Mouse (Mus musculus) C2C12 (cell line): ENCODE data around the gene Zfp423. TPM values are rescaled to one million over a fixed set of nuclear protein-coding genes. Genes with fewer than 3 reads are reported as not detected.

ENCODE experiments used
- H3K27me3 ChIP-seq: one replicate; pipeline ENCODE4 v1.6.1; 2011; ENCODE audit not compliant: control insufficient read depth, insufficient read depth, insufficient read length
- H3K36me3 ChIP-seq: one replicate; pipeline ENCODE4 v1.6.1; 2011; ENCODE audit not compliant: control insufficient read depth, insufficient read depth
- H3K4me3 ChIP-seq: one replicate; pipeline ENCODE4 v1.5.1; 2011; ENCODE audit warnings: mild to moderate bottlenecking, control low read depth; ENCODE audit not compliant: poor library complexity, insufficient read depth, severe bottlenecking
- H3K79me2 ChIP-seq: one replicate; pipeline ENCODE4 v1.6.1; 2011; ENCODE audit not compliant: control insufficient read depth, insufficient read depth
- H3K79me3 ChIP-seq: one replicate; pipeline ENCODE4 v1.6.1; 2011; ENCODE audit warnings: low read depth, control low read depth
- H3ac ChIP-seq: one replicate; pipeline ENCODE3; 2011; ENCODE audit warnings: low read depth; ENCODE audit not compliant: control insufficient read depth, insufficient read length
- CEBPB ChIP-seq: IDR thresholded peaks from one replicate; pipeline ENCODE4 v1.6.1; 2011; ENCODE audit warnings: low read depth, mild to moderate bottlenecking, control low read depth, moderate library complexity
- CTCF ChIP-seq: IDR thresholded peaks from one replicate; pipeline ENCODE4 v1.5.1; 2011; ENCODE audit not compliant: control insufficient read depth, insufficient read depth, insufficient read length
- FOSL1 ChIP-seq: IDR thresholded peaks from one replicate; pipeline ENCODE4 v1.8.0; 2011; ENCODE audit warnings: mild to moderate bottlenecking, low read length; ENCODE audit not compliant: poor library complexity, insufficient read depth, severe bottlenecking
- MAX ChIP-seq: IDR thresholded peaks from one replicate; pipeline ENCODE4 v1.6.1; 2011; ENCODE audit warnings: mild to moderate bottlenecking, control low read depth
- MYOD1 ChIP-seq: IDR thresholded peaks from one replicate; pipeline ENCODE4 v1.6.1; 2011; ENCODE audit warnings: low read depth; ENCODE audit not compliant: control insufficient read depth, insufficient read length
- MYOG ChIP-seq: IDR thresholded peaks from one replicate; pipeline ENCODE4 v1.6.1; 2011; ENCODE audit not compliant: control insufficient read depth, insufficient read length; ENCODE audit errors: extremely low read depth
- USF1 ChIP-seq: IDR thresholded peaks from one replicate; pipeline ENCODE4 v1.6.1; 2011; ENCODE audit warnings: low read depth, mild to moderate bottlenecking, control low read depth, moderate library complexity
- polyA plus RNA-seq: library from polyadenylated mRNA; unstranded; fragments of >200 nt; fragmentation: generic; extraction: Trizol; gene quantifications from one replicate; pipeline ENCODE4 v1.2.1, GENCODE M21; 2012; ENCODE audit warnings: missing spikeins

Gene Zfp423
- polyA plus RNA-seq, 1 experiment = 0.14 TPM

GRCm38 (mm10) chr8:87835411-87835821, 124.0 kb downstream of the Zfp423 start:
- TF ChIP-seq MAX = no peak
- TF ChIP-seq USF1 = no peak
- no peak for TF ChIP-seq FOSL1
- TF ChIP-seq CEBPB = no peak
- TF ChIP-seq MYOD1 = no peak
- no peak for TF ChIP-seq CTCF
- TF ChIP-seq MYOG = no peak
- Histone ChIP-seq H3K79me3 (no peaks in the 10 kb centered on the region), H3K4me3 (no peak overlapping the region), H3K36me3 (no peaks in the 10 kb centered on the region), H3K79me2 (no peaks in the 10 kb centered on the region), H3K27me3 (peaks cover 5% of the 10 kb centered on the region), H3ac (no peak overlapping the region)

DNA sequence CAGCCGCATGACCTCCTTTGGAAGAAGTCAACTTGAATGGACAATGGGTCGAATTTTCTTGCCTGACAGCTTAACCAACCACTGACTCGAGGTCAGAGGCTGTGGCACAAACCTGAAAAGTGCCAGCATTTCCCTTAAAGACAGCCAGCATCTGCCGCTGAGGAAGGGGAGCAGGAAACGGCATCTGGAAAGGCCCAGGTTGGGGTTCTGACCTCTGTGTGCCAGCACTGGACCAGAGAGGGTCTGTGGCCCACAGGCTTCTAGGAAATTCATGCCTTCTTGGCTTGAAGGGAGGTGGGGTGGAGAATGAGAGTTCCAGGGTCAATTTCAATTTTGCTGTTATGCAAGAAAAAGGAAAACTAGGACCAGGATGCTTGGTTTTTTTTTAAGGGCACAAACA, 124.7 kb downstream of the Zfp423 start:
- Histone ChIP-seq H3ac (no peak overlapping the region), H3K79me3 (no peaks in the 10 kb centered on the region), H3K36me3 (no peaks in the 10 kb centered on the region), H3K27me3 (peaks cover 5% of the 10 kb centered on the region), H3K4me3 (no peak overlapping the region), H3K79me2 (no peaks in the 10 kb centered on the region)
- TF ChIP-seq FOSL1 = no peak
- TF ChIP-seq MYOG = no peak
- no peak for TF ChIP-seq MAX
- TF ChIP-seq MYOD1 = no peak
- no peak for TF ChIP-seq USF1
- no peak for TF ChIP-seq CTCF
- no peak for TF ChIP-seq CEBPB

GRCm38 (mm10) chr8:87833841-87834620, 125.4 kb downstream of the Zfp423 start:
- H3K4me3 ChIP-seq = no peak overlapping the region
- H3ac ChIP-seq = no peak overlapping the region
- H3K79me3 ChIP-seq = no peaks in the 10 kb centered on the region
- H3K79me2 ChIP-seq = no peaks in the 10 kb centered on the region
- TF ChIP-seq USF1 (no peak), MAX (no peak), CTCF (no peak), CEBPB (no peak), FOSL1 (no peak), MYOG (no peak), MYOD1 (no peak)
- peaks cover 5% of the 10 kb centered on the region for H3K27me3 ChIP-seq
- no peaks in the 10 kb centered on the region for H3K36me3 ChIP-seq

- H3K36me3 ChIP-seq = no peaks in the 10 kb centered on the region
- H3K79me2 ChIP-seq = no peaks in the 10 kb centered on the region
- no peaks in the 10 kb centered on the region for H3K79me3 ChIP-seq
- H3K27me3 ChIP-seq = peaks cover 5% of the 10 kb centered on the region
- TF ChIP-seq CEBPB (no peak), MAX (no peak), MYOG (no peak), MYOD1 (no peak), FOSL1 (no peak), USF1 (no peak), CTCF (no peak)
- no peak overlapping the region for H3K4me3 ChIP-seq
- H3ac ChIP-seq = no peak overlapping the region
These were observed 126.1 kb downstream of the Zfp423 start for GRCm38 (mm10) chr8:87833339-87833738.

- TF ChIP-seq MYOG = no peak
- no peak for TF ChIP-seq CEBPB
- TF ChIP-seq MAX = no peak
- TF ChIP-seq MYOD1 = no peak
- no peak for TF ChIP-seq USF1
- Histone ChIP-seq H3K27me3 (peaks cover 5% of the 10 kb centered on the region), H3K79me3 (no peaks in the 10 kb centered on the region), H3K4me3 (no peak overlapping the region), H3K36me3 (no peaks in the 10 kb centered on the region), H3K79me2 (no peaks in the 10 kb centered on the region), H3ac (no peak overlapping the region)
These were observed 126.7 kb downstream of the Zfp423 start for GRCm38 (mm10) chr8:87832381-87833325.

DNA sequence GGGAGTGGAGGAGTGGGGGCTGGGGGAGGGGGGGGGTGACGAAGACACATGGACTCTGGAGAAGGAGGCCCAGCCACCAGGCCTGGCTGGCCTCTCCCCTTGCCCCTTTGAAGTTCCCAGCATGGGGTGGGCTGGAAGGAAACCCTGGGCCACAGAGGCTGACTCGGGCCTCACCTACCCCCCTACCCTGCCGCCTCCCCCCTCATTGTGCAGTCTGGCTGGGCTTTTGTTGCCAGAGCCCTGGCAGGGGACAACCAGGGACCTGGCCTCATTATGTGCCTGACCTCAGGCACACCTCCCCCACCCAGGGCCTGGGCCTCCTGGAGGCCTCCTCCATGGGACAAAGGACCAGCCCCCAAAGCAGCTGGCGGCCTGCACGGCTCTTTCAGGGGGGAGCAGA, 127.8 kb downstream of the Zfp423 start:
- no peaks in the 10 kb centered on the region for H3K36me3 ChIP-seq
- no peaks in the 10 kb centered on the region for H3K27me3 ChIP-seq
- no peaks in the 10 kb centered on the region for H3K79me3 ChIP-seq
- H3K4me3 ChIP-seq = no peak overlapping the region
- H3ac ChIP-seq = no peak overlapping the region
- TF ChIP-seq MYOG (no peak), USF1 (no peak), CEBPB (no peak), MAX (no peak), MYOD1 (no peak)
- no peaks in the 10 kb centered on the region for H3K79me2 ChIP-seq
